Mouse (Mus musculus) megakaryocyte-erythroid progenitor cell, adult 5-6 weeks (primary cell): ENCODE measurements around the gene Camta1. TPM values are rescaled to one million over a fixed set of nuclear protein-coding genes. Genes with fewer than 3 reads are reported as not detected.

Experiments used
- ATAC-seq: replicated peaks from 2 replicates; pipeline ENCODE4 v1.8.0; 2016; ENCODE audit warnings: mild to moderate bottlenecking, inconsistent platforms; ENCODE audit not compliant: severe bottlenecking, poor library complexity, low FRiP score, low TSS enrichment
- total RNA-seq, 2 experiments: library from RNA; stranded (forward) in 1 of 2; stranded (reverse) in 1 of 2; fragments of 200-1000, 215-1000 nt in 1 of 2; fragments of >200 nt in 1 of 2; fragmentation: Nextera tagmentation in 1 of 2; gene quantifications; 2 replicates each; pipeline ENCODE4 v1.2.3; 2014 to 2017

Gene Camta1
- total RNA-seq, 2 experiments from 2014 or later = 52.1 to 68.4 TPM

- ATAC-seq = no peak
Measured at GRCm38 (mm10) chr4:151863511-151863910, 1.8 kb upstream of the Camta1 start.

GRCm38 (mm10) chr4:151861471-151861805 lies 238 bp downstream of the Camta1 start:
- no peak for ATAC-seq

GRCm38 (mm10) chr4:151860441-151861331 lies 990 bp downstream of the Camta1 start:
- ATAC-seq = no peak

GRCm38 (mm10) chr4:151859275-151859674 lies 2.4 kb downstream of the Camta1 start:
- no peak for ATAC-seq

GRCm38 (mm10) chr4:151853949-151854348 lies 7.7 kb downstream of the Camta1 start:
- no peak for ATAC-seq

GRCm38 (mm10) chr4:151851179-151851578 lies 10.5 kb downstream of the Camta1 start:
- peak; percentile 91 for ATAC-seq

- ATAC-seq = no peak
Measured at GRCm38 (mm10) chr4:151842591-151842990, 19.1 kb downstream of the Camta1 start.

- ATAC-seq = no peak
Measured at GRCm38 (mm10) chr4:151838518-151838917, 23.2 kb downstream of the Camta1 start.

GRCm38 (mm10) chr4:151835860-151836259 lies 25.8 kb downstream of the Camta1 start:
- no peak for ATAC-seq

- ATAC-seq = no peak
Measured at GRCm38 (mm10) chr4:151834536-151834935, 27.1 kb downstream of the Camta1 start.

GRCm38 (mm10) chr4:151833940-151834449 lies 27.7 kb downstream of the Camta1 start:
- 0 out of 2 replicates have a peak, but pooled peaks have one; percentile 45 for ATAC-seq

GRCm38 (mm10) chr4:151827840-151828239 lies 33.8 kb downstream of the Camta1 start:
- no peak for ATAC-seq

- no peak for ATAC-seq
Measured at GRCm38 (mm10) chr4:151827356-151827755, 34.3 kb downstream of the Camta1 start.

GRCm38 (mm10) chr4:151823963-151824362 lies 37.7 kb downstream of the Camta1 start:
- ATAC-seq = no peak

GRCm38 (mm10) chr4:151822986-151823385 lies 38.7 kb downstream of the Camta1 start:
- no peak for ATAC-seq

GRCm38 (mm10) chr4:151817981-151818766 lies 43.5 kb downstream of the Camta1 start:
- peak; percentile 80 for ATAC-seq

GRCm38 (mm10) chr4:151813711-151814110 lies 48.0 kb downstream of the Camta1 start:
- ATAC-seq = no peak

- ATAC-seq = no peak
Measured at GRCm38 (mm10) chr4:151805685-151806084, 56.0 kb downstream of the Camta1 start.

GRCm38 (mm10) chr4:151805046-151805445 lies 56.6 kb downstream of the Camta1 start:
- no peak for ATAC-seq

GRCm38 (mm10) chr4:151804208-151804607 lies 57.5 kb downstream of the Camta1 start:
- no peak for ATAC-seq
